Mouse (Mus musculus) brain, embryonic 14.5 days (tissue): Measurements from ENCODE around the gene Cldn12. TPM values are rescaled to one million over a fixed set of nuclear protein-coding genes. Genes with fewer than 3 reads are reported as not detected.
A peak's percentile ranks its signal among the peaks of the same experiment; 100 is the strongest.

Experiments used
- DNase-seq: peaks from one replicate; pipeline ENCODE4 v3.0.0-alpha.2; 2011; ENCODE audit warnings: low read depth
- CTCF ChIP-seq: fragments of 200-500 bp; IDR thresholded peaks from 2 replicates; pipeline ENCODE4 v1.5.1; 2012; ENCODE audit warnings: inconsistent platforms, mild to moderate bottlenecking, moderate library complexity, borderline replicate concordance; ENCODE audit not compliant: insufficient read depth, insufficient read length; ENCODE audit errors: extremely low read depth
- POLR2A ChIP-seq: fragments of 200-500 bp; IDR thresholded peaks from 2 replicates; pipeline ENCODE4 v1.6.1; 2012; ENCODE audit warnings: mild to moderate bottlenecking, inconsistent platforms, borderline replicate concordance; ENCODE audit not compliant: poor library complexity, insufficient read depth, insufficient read length, severe bottlenecking; ENCODE audit errors: extremely low read depth
- polyA plus RNA-seq: library from polyadenylated mRNA; depleted of rRNA; stranded (reverse); fragments of >200 nt; gene quantifications from 2 replicates; pipeline ENCODE4 v1.2.3, GENCODE M21; 2012

The Cldn12 gene
- polyA plus RNA-seq, 1 experiment = 22.4 TPM

DNA sequence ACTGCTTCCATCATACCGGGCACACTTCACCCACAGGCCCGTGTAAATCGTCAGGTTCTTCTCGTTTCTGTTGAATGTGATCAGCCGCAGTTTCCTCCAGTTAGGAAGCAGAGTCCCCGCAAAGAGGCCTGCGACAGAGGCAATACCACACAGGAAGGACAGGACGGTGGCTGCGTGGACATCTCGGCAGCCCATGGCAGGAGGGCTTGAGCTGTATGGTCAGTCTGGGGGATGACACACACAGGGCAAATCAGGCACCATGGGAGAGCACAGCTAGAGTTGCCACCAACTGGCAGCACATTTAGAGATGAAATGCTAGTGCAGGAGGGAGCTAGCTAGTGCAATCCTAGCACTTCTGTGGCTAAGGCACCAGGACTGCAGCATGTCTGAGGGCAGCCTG is 6.5 kb downstream of the Cldn12 start:
- no peak for DNase-seq
- no peak for TF ChIP-seq CTCF
- TF ChIP-seq POLR2A = no peak

DNA sequence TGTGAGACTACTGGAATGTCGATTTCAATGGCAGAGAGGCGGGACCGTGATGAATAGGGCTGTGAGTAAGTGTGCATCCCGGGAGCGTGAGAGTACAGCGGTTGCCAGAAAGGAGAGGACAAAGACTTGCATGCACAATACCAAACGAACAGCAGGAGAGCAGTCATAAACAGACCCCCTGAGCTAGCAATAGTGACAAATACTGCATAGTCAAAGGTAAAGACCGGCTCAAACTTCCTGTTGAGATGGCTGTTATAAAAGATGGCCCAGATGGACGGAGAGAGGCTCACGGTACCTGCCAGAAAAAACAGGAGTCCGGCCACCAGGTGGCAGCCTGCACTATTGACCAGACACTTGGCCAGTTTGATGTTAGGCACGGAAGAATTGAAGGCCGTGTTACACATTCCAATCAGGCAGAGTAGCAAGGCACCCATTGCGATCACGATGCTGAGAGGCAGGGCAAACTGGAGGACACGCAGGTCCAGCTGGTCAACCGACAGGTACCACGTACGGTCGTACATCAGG is 7.0 kb downstream of the Cldn12 start:
- DNase-seq = peak; percentile 86
- TF ChIP-seq POLR2A (no peak), CTCF (peak; percentile 69)

DNA sequence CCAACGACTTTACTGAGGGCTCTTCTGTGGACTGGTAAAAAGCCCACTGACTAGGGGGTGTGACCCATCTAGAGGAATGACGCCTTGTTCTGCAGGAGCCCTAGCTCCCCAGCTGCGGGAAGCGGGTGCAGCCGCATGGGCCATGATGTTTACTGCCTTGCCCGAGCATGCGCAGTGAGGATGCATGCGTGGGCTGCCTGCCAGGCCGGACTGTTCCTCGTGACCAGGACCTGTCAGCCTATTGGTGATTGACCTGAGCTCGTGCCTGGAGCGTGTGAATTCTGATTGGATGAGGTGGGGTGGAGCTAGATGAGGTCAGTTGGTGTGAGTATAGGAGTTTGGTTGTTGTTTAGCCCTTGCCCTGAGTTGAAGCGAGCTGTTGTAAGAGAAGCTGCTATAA is 10.3 kb downstream of the Cldn12 start:
- no peak for DNase-seq
- TF ChIP-seq CTCF (no peak), POLR2A (no peak)

DNA sequence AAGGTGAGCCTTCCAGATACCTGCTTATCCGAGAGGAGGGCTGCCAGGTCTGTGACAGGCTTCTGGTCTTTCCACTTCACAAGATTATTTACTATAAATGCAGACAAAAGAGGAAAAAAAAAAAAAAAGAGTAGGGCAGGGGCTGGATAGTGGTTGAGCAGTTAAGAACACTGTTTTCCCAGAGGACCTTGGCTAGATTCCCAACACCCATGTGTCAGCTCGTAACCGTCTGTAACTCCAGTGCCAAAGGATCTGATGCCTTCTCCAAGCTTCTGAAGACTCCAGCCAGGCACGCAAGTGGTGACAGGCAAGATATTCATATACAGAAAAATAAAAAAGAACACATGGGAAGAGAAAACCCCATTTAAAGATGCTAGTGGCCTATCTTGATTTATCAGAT is 11.4 kb downstream of the Cldn12 start:
- DNase-seq = peak; percentile 56
- TF ChIP-seq POLR2A (no peak), CTCF (no peak)

DNA sequence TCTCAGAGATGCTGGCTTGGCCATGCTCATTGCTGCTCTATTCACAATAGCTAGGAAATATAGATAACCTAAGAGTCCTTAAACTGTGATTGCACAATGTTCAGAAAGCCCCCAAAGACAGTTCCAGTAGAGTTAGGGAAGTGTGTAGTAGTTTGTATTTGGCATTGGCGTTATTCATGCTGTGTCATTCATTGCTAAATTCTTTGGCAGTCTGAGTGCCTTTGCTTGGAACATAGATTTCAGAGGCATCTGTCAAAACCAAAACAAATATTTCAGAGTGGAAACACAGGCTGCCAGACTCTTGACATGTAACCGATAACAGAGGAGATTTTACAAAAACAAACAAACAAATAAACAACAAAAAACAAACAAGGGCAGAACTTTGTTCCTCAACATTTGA is 13.2 kb downstream of the Cldn12 start:
- peak; percentile 65 for DNase-seq
- no peak for TF ChIP-seq POLR2A

DNA sequence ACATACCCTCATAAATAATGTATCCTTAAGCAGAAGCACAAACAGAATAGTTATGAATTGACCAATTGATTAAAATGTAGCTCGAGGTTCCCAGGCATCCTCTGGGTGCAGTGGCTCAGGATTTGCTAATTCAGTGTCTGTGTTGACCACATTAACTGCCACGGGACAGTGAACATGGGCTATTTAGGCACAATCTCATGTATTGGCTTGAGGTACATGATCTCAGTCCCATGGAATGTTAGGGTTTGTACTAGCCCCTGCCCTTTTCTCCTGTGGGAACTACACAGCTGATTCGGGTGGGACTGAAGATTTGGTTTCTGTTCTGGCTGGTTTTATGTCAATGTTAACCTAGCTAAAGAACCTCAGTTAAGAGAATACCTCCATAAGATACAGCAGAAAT is 18.4 kb downstream of the Cldn12 start:
- DNase-seq = peak; percentile 55
- TF ChIP-seq CTCF = no peak
- no peak for TF ChIP-seq POLR2A

DNA sequence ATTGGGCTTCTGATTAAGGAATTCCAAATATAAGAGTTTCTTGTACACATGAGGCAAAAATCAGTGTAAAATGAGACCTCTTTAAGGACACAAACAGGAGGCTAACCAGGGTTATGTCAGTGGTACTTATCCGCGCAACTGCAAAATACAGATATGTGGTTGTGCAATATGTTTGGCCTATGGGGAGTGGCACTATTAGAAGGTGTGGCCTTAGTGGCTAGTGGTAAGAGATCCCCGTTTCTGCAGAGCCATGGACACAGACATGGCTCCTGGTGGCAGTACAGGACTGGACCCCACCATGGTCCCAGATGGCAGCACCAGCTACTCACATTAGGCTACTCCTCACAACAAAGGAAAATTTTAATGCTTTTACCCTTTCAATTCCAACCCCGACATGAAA is 19.7 kb downstream of the Cldn12 start:
- no peak for DNase-seq
- TF ChIP-seq CTCF (no peak), POLR2A (no peak)

DNA sequence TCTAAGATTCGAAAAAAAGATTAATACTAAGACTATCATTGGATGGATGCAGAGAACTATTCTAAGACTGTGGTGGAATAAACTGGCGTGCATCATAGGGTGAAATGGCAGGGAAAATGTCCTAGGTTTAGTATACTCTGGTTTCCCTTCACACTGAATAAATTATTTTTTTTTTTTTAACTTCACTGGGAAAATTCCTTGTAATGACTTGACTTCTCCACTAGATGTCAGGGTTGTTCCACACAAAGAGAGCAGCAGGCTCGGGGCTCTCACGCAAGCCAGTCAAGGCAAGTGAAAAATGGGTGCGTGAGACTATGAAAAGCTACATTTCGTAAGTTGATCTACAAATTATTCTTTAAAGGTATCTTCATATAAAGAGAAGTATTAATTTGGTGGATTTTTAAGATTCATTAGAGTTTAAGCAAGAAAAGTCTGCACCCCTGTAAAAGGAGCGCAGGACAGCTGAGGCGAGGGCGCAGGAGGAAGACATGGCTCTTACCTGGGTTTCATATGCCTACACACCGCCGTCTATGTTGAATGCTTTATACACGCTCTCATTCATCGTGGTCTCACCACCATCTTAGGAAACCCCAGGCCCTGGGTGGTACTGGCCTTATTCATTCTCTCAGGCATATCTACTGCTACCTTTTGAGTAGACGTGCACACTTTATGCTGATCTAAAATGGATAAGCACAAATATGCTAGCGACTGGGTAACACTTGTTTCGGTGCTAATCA is 20.3 kb downstream of the Cldn12 start:
- TF ChIP-seq POLR2A (no peak), CTCF (peak; percentile 76; the same call in 1 of the 2 replicates)
- peak; percentile 86 for DNase-seq

DNA sequence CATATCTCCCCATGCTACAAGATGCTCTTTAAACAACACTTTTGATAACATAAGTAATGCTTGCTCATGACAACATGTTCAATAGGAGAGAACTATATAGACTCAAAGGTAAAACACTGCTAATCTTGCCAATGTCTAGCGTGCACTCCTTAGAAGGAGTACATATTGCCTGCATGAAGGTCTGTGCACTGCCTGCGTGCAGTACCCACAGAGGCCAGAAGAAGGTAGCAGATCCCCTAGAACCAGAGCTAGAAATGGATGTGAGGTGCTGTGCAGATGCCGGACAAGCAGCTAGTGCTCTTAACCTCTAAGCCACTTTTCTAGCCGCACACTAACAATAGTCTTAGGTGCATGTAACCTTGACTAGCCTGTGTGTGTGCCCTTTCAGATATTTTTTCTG is 22.6 kb downstream of the Cldn12 start:
- no peak for DNase-seq
- TF ChIP-seq POLR2A (no peak), CTCF (no peak)

DNA sequence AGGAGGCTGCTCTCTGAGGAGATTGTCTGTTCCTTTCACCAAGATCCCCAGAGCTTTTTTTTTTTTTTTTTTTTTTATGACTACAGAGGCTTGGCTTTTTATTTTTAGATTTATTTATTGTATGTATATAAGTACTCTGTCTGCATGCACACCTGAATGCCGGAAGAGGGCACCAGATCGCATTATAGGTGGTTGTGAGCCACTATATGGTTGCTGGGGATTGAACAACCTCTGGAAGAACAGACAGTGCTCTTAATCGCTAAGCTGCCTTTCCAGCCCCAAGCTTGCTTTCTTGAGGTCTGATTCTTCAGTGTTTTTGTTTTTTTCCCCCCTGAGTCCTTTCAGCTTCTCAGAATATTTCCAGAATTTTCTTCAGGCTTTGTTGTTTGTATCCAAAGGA is 28.7 kb downstream of the Cldn12 start:
- TF ChIP-seq CTCF (no peak), POLR2A (no peak)
- no peak for DNase-seq

DNA sequence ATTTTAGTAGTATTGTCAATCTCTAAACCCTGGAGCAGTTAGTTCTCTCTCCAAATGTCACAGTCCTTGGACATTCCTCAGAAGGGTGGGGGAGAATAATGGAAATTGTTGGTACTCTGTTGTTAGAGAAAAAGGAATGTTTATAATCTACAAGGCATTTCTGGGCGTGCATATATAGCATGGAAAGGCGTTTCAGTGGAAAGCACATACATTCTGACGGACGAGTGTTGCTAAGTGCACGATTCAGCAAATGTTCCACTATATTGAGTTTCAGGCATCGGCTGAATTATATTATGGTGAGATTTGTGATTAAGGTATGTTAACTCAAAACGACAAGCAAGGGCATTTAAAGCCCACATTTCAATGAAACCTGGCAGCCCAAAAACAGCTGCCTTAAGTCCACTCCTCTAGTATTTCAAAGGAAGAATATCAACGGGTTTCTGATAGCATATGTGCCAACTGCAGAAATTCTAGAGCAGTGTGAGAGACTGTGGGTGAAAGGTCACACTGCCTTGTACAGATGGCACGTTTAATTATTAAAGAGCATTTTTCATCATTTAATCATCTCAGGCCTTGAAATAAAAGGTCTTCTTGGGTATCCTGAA is 31.4 kb downstream of the Cldn12 start:
- no peak for TF ChIP-seq POLR2A
- no peak for TF ChIP-seq CTCF
- no peak for DNase-seq

DNA sequence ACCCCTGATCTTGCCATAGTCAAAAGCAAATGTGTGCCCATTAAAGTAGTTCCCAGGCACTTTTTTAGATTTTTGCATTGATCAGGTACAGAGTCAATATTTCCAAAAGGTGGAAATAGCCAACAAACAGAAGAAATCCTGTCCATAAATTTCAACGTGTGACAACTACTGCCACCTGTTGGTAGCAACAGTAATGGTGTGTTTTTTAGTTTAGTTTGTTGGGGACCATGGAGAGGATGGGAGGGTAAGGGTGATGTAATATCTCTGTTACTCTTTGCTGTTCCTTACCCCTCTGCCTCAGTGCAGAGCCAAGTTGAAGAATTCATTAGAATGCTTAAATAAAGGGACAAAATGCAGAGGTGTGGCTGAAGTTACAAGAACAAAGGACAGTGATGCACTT is 33.1 kb downstream of the Cldn12 start:
- peak; percentile 40; the same call in 1 of the 2 replicates for TF ChIP-seq CTCF
- no peak for TF ChIP-seq POLR2A
- DNase-seq = peak; percentile 60

DNA sequence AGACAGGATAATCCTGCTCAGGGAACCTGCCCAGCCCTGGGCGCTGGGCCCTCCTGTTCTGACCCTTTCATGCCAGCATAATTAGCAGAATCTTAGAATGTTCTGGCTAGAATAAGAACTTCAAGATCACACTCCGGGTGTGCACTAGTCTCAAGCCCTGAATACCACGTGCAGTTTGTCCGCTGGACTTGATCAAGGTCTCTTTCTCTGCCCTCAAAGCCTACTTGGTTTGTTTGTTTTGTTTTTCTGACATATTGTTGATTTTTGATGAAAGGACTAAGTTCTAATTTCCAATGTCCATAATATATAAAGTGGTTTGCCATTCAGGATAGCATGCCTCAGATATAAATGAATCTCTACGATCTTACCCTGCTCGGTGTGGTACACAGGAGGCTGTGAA is 35.7 kb downstream of the Cldn12 start, which contains the start of gene 1700015F17Rik:
Gene 1700015F17Rik, minus strand, starts transcription at position 101 of the 400 bp plus-strand sequence.
- TF ChIP-seq POLR2A = no peak
- TF ChIP-seq CTCF = no peak
- DNase-seq = no peak
